Mouse (Mus musculus) midbrain, embryonic 11.5 days (tissue): ENCODE measurements around the gene Pecam1. TPM values are rescaled to one million over a fixed set of nuclear protein-coding genes. Genes with fewer than 3 reads are reported as not detected.
A peak's percentile ranks its signal among the peaks of the same experiment; 100 is the strongest.

Experiments
- ATAC-seq: fragments of 200-750 bp; cut with Nextera tagmentation; 2 replicates; pipeline ENCODE4 v1.8.0; 2017; ENCODE audit warnings: moderate TSS enrichment, moderate library complexity; ENCODE audit not compliant: low FRiP score
- DNase-seq: peaks from one replicate; pipeline ENCODE4 v3.0.0; 2015; ENCODE audit warnings: low spot score; ENCODE audit errors: missing footprints
- H3K27ac ChIP-seq: fragments of 300-500 bp; sonication (generic); 2 replicates; pipeline ENCODE4 v1.5.1; 2014; ENCODE audit warnings: low read depth, low read length
- H3K27me3 ChIP-seq: fragments of 300-500 bp; sonication (generic); 2 replicates; pipeline ENCODE4 v1.6.1; 2014; ENCODE audit warnings: mild to moderate bottlenecking, low read length, moderate library complexity, mixed read lengths; ENCODE audit not compliant: control insufficient read depth, insufficient read depth
- H3K36me3 ChIP-seq: fragments of 300-500 bp; sonication (generic); 2 replicates; pipeline ENCODE4 v1.6.1; 2014; ENCODE audit warnings: mild to moderate bottlenecking, low read length, moderate library complexity, mixed read lengths; ENCODE audit not compliant: control insufficient read depth, insufficient read depth
- H3K4me1 ChIP-seq: fragments of 300-500 bp; sonication (generic); 2 replicates; pipeline ENCODE4 v1.6.1; 2014; ENCODE audit warnings: low read length; ENCODE audit not compliant: control insufficient read depth, insufficient read depth
- H3K4me2 ChIP-seq: fragments of 300-500 bp; sonication (generic); 2 replicates; pipeline ENCODE4 v1.6.1; 2014; ENCODE audit warnings: mild to moderate bottlenecking, moderate library complexity
- H3K4me3 ChIP-seq: fragments of 300-500 bp; sonication (generic); 2 replicates; pipeline ENCODE4 v1.5.1; 2014; ENCODE audit warnings: low read depth, low read length
- H3K9ac ChIP-seq: fragments of 300-500 bp; sonication (generic); 2 replicates; pipeline ENCODE4 v1.6.1; 2014; ENCODE audit warnings: low read length
- H3K9me3 ChIP-seq: fragments of 300-500 bp; sonication (generic); 2 replicates; pipeline ENCODE4 v1.6.1; 2016; ENCODE audit warnings: low read length; ENCODE audit not compliant: control insufficient read depth
- WGBS: fragments of 180-500 bp; shearing (Covaris S2); extraction: QIAGEN DNeasy Blood & Tissue Kit; methylation state at CpG from one replicate; pipeline ENCODE4 v1.1.7; 2014; 5-methylcytosine and 5-hydroxymethylcytosine counted together
- polyA plus RNA-seq: library from polyadenylated mRNA; unstranded; fragments of >200 nt; fragmentation: Nextera tagmentation; extraction: Ambion mirVana; gene quantifications from 2 replicates; pipeline ENCODE4 v1.2.1, GENCODE M21; 2014

Gene Pecam1
- polyA plus RNA-seq, 1 experiment from 2014 or later: 19.8 TPM

DNA sequence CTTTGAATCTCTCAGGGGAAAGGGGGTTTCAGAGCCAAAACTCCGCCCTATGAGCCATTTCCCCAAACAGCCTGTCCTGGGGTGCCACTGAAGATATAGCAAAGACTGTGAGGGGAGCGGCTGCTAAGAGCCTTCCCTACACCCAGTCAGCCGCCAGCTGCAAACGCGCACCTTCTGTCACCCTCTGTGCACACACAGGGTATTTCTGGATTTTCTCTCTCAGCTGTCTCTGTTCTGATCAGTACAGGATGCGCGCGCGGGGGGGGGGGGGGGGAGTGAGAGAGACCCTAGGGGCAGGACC lies 80.6 kb downstream of the Pecam1 start:
- WGBS: 17% methylated on average over 5 of the region's 9 CpGs

DNA sequence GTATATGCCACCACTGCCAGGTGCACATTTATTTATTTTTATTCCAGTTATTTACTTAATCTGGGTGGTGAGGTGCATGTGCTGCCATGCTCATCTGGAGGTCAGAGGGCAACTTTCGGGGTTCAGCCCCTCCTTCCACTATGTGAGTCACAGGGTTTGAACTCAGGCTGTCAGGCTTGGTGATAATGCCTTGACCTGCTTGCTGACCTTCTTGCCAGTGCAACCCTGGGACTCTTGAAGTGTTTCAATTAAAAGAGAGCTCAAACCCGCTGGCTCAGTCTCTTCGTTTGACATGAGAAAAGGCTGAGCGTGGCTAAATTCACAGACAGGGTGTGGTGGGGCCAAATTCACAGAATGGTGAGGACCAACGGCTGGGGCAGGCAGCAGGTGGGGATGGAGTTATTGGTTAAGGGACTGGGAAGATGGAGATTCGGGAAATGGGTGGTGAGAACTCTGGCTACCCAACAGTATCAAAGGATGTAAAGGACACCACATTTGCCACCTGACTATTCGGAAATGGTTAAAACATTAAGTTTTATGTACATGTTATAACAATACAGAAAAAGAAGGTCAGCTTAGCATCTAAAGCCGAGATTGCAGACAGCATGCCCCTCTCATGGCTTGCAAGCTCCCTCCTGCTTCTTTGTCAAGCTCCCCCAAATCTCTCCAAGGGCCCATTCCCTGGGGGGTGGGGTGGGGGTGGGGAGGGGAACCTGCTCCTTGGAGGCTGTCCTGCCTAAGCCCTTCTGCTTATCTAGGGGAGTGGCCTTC lies 81.1 kb downstream of the Pecam1 start:
- H3K27ac ChIP-seq: no peak overlapping the region
- WGBS: 24% methylated on average over 8 of the region's 8 CpGs

More for the DNA sequence above, 80.6 kb downstream of the Pecam1 start:
- H3K4me2 ChIP-seq: no peak overlapping the region
- no peaks in the 10 kb centered on the region for H3K9me3 ChIP-seq
- no peak for DNase-seq
- no peak for ATAC-seq
- H3K27me3 ChIP-seq: no peaks in the 10 kb centered on the region
- H3K4me1 ChIP-seq: peaks cover 12% of the 10 kb centered on the region
- H3K27ac ChIP-seq: no peak overlapping the region
- no peak overlapping the region for H3K9ac ChIP-seq
- H3K36me3 ChIP-seq: no peaks in the 10 kb centered on the region
- H3K4me3 ChIP-seq: no peak overlapping the region

DNA sequence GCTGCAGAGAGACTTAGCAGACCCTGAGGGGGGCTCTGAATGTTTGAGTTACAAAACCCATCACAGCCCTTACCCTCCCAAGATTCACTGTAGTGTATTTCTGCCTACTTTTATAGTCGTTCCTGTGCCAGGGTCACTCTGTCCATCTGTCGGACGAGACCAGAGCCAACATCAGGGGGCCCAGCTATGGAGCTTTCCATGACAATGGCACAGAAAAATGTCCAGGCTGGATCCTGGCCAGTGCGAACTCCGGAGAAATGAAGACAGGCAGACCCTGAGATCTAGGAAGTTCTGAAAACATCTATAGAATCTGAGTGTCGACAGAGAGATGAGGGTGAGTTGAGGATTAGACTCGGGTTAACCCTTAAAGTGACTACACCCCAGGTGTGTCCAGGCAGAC lies 82.1 kb downstream of the Pecam1 start:
- H3K9ac ChIP-seq: no peak overlapping the region
- WGBS: 69% methylated on average over 7 of the region's 7 CpGs
- ATAC-seq (no peak), DNase-seq (no peak)
- H3K36me3 ChIP-seq: no peaks in the 10 kb centered on the region
- H3K4me3 ChIP-seq: no peak overlapping the region
- H3K27ac ChIP-seq: no peak overlapping the region
- peaks cover 5% of the 10 kb centered on the region for H3K4me1 ChIP-seq
- no peak overlapping the region for H3K4me2 ChIP-seq
- no peaks in the 10 kb centered on the region for H3K27me3 ChIP-seq
- no peaks in the 10 kb centered on the region for H3K9me3 ChIP-seq

More for the DNA sequence above, 81.1 kb downstream of the Pecam1 start:
- no peak overlapping the region for H3K4me3 ChIP-seq
- H3K27me3 ChIP-seq: no peaks in the 10 kb centered on the region
- DNase-seq (peak; percentile 87), ATAC-seq (no peak)
- H3K4me2 ChIP-seq: no peak overlapping the region
- peaks cover 7% of the 10 kb centered on the region for H3K4me1 ChIP-seq
- H3K9ac ChIP-seq: no peak overlapping the region
- no peaks in the 10 kb centered on the region for H3K9me3 ChIP-seq
- H3K36me3 ChIP-seq: no peaks in the 10 kb centered on the region

DNA sequence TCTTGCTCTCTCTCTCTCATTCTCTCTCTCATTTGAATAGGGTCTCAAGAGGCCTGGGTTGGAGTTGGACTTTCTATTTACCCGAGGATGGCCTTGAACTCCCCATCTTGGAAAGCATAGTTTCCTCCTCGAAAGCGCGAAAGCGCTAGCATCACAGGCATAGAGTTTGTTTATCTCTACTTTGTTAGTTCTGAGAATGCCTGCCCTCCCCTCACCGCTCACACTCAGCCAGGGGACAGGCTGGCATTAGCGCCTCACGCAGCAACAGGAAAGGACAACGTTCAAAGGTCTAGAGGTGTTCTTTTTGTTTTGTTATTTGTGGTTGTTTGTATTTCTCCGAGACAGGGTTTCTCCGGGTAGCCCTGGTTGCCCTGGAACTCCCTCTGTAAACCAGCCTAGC lies 82.6 kb downstream of the Pecam1 start:
- no peak for ATAC-seq
- 86% methylated on average over 11 of the region's 11 CpGs for WGBS
- Histone ChIP-seq H3K9ac (no peak overlapping the region), H3K9me3 (no peaks in the 10 kb centered on the region), H3K4me2 (no peak overlapping the region), H3K27me3 (no peaks in the 10 kb centered on the region), H3K27ac (no peak overlapping the region), H3K4me1 (peaks cover 5% of the 10 kb centered on the region), H3K36me3 (no peaks in the 10 kb centered on the region), H3K4me3 (no peak overlapping the region)
- DNase-seq: no peak

DNA sequence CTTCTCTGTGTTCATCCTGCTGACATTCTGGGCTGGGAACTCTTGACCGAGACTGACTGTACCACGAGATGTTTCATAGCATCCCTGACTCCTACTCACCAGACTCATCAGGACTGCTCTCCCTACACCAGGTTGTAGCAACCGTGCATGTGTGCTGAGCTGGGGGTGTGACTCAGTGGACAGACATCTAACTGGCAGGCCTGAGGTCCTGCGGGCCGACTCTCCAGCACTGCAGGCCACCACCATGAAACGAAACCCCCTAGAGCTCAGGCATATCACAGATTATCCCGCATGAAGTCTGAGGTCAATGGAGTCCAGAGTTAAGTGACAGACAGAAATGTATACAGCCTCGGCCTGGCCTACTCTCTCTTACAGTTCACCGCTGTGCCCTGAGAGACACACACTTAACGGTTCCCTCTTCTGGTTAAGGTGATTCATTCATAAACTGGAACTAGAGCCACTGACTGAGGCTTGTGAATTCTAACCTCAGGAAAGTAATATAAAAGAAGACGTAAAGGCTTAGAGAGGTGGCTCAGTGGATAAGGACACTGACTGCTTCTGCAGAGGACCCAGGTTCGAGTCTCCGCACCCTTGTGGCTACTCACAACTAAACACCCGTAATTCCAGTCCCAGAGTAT lies 83.8 kb downstream of the Pecam1 start:
- Histone ChIP-seq H3K27me3 (no peaks in the 10 kb centered on the region), H3K4me1 (peaks cover 5% of the 10 kb centered on the region), H3K4me2 (no peak overlapping the region), H3K9me3 (no peaks in the 10 kb centered on the region), H3K36me3 (no peaks in the 10 kb centered on the region), H3K4me3 (no peak overlapping the region), H3K27ac (no peak overlapping the region), H3K9ac (no peak overlapping the region)
- ATAC-seq (no peak), DNase-seq (no peak)
- 89% methylated on average over 14 of the region's 14 CpGs for WGBS

DNA sequence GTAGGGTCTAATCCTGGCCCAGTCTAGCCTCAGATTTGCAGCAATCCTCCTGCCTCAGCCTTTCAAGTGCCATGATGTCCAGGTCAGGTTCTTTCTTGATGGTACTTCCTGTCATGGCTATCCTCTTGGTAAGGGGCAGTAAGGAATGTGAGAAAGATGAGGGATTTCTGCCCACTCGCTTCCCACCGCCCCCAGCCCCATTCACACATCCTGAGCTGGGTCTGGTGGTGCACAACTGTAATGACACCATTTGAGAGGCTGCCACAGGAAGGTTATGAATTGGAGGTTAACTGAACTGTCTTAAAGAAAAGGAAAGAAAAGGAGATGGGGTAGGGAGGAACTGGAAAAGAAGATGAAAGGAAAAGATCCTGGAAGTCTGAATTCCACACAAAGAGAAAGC lies 84.6 kb downstream of the Pecam1 start:
- H3K4me1 ChIP-seq: peaks cover 6% of the 10 kb centered on the region
- WGBS: 82% methylated on average over 2 of the region's 2 CpGs
- H3K9me3 ChIP-seq: no peaks in the 10 kb centered on the region

DNA sequence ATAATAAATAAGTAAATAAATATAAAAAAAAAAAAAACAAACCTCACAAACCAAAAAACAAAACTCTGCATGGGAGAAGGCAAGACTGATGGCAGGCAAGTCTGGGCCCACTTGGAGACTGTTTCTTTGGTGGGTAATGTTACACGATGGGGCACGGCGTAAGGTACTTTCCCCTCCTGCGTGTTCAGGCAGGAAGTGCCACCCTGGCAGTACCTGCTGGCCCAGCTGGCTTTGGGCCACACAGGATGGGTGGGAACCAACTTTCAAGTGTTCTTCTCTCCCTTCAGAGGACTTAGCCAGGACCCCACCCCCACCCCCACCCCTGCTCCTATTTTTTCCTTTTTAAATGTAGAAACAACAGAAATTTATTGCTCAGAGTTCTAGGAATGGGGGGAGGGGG lies 85.1 kb downstream of the Pecam1 start:
- 91% methylated on average over 4 of the region's 4 CpGs for WGBS
- DNase-seq (no peak), ATAC-seq (no peak)
- no peaks in the 10 kb centered on the region for H3K9me3 ChIP-seq
- H3K36me3 ChIP-seq: no peaks in the 10 kb centered on the region
- no peak overlapping the region for H3K27ac ChIP-seq
- H3K9ac ChIP-seq: no peak overlapping the region
- H3K4me3 ChIP-seq: no peak overlapping the region
- no peaks in the 10 kb centered on the region for H3K27me3 ChIP-seq
- peaks cover 11% of the 10 kb centered on the region for H3K4me1 ChIP-seq
- no peak overlapping the region for H3K4me2 ChIP-seq

More for the DNA sequence above, 84.6 kb downstream of the Pecam1 start:
- Histone ChIP-seq H3K27ac (no peak overlapping the region), H3K9ac (no peak overlapping the region), H3K27me3 (no peaks in the 10 kb centered on the region), H3K36me3 (no peaks in the 10 kb centered on the region), H3K4me3 (no peak overlapping the region), H3K4me2 (no peak overlapping the region)
- ATAC-seq (no peak), DNase-seq (no peak)

DNA sequence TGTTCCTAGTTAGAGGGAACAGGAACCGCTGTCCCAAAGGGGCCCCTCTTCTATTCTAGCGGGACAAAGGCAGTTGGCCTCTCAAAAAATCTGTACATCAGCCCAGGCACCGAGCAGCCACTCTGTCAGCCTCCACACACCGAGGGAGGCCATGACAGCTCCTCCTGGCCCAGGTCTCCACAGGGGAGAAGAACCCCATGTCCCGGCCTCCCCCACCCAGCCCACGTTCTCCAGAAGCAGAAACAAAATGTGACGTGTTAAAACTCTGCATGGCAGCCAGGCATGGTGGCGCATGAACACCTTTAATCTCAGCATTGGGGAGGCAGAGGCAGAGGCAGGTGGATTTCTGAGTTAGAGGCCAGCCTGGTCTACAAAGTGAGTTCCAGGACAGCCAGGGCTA lies 85.7 kb downstream of the Pecam1 start:
- H3K27me3 ChIP-seq: no peaks in the 10 kb centered on the region
- H3K9ac ChIP-seq: no peak overlapping the region
- no peak for DNase-seq
- no peaks in the 10 kb centered on the region for H3K36me3 ChIP-seq
- no peak overlapping the region for H3K4me3 ChIP-seq
- H3K4me1 ChIP-seq: peaks cover 12% of the 10 kb centered on the region
- 78% methylated on average over 8 of the region's 8 CpGs for WGBS
- no peak for ATAC-seq
- no peak overlapping the region for H3K27ac ChIP-seq
- H3K9me3 ChIP-seq: no peaks in the 10 kb centered on the region
- H3K4me2 ChIP-seq: no peak overlapping the region

DNA sequence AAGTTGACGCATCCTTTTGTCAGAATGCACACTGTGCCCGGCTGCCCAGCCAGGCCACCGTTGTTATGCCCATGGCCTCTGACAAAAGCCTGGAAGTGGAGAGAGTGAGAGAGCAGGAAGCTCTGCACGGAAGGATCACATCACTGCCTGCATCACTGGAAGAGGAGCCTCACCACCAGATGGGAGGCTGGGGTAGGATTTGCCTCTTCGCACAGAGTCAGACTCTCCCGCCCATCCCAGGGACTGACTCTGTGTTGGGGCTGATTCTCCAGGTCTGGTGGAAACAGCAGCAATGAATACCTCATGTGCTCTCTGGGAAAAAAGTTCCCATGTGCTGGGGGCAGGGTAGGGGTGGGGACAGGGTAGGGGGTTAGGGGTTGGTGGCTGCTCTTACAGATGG lies 86.6 kb downstream of the Pecam1 start:
- Histone ChIP-seq H3K9me3 (no peaks in the 10 kb centered on the region), H3K4me2 (no peak overlapping the region), H3K36me3 (no peaks in the 10 kb centered on the region), H3K9ac (no peak overlapping the region), H3K27ac (no peak overlapping the region), H3K4me1 (peaks cover 10% of the 10 kb centered on the region), H3K4me3 (no peak overlapping the region), H3K27me3 (no peaks in the 10 kb centered on the region)
- ATAC-seq (no peak), DNase-seq (no peak)
- WGBS: 70% methylated on average over 6 of the region's 6 CpGs
